Mouse (Mus musculus): ENCODE results near the gene Apopt1.
"Not testable (repeated sequence)": the region's sequence is repeated elsewhere in the genome, so short reads cannot be mapped to it uniquely, and the experiment has no call there.

Gene Apopt1

DNA sequence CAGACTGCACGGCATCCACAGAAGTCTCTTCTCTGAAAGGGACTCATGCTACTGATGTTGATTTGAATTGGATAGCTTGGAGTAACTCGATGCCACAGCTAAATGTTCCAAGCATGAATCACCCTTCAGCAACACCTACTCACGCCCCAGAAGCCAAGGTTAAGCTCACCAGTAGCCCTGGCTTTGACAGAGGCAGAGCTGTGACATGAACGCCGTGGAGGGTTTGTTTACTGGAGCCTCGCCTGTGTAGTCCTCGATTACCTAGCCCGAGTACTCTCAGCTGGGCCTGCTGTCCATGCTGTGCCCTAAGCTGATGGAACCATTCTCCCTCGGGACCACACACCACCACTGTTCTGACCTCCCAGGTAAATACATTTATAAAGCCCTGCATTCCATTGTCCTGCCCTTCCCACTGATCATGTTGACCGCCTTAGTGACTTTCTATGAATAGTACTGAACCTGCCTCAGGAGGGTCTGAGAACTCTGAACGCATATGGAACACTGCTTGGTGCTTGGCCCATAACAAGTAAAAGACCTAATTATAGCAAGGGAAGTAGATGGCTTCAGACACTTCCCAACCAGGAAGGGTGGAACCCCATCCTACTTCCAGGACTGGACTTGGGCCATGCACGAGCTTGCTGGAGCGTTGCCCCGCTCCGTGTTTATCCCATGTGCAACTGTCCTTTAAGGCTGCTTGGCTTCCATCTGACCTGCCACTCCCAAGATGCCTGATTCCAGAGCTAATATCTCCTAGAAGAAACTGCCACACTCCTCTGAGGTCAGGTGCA is 7.7 kb upstream of the Apopt1 start:
- no peak for DNase-seq (ENCODE audit: low spot score in 2 of 2)

DNA sequence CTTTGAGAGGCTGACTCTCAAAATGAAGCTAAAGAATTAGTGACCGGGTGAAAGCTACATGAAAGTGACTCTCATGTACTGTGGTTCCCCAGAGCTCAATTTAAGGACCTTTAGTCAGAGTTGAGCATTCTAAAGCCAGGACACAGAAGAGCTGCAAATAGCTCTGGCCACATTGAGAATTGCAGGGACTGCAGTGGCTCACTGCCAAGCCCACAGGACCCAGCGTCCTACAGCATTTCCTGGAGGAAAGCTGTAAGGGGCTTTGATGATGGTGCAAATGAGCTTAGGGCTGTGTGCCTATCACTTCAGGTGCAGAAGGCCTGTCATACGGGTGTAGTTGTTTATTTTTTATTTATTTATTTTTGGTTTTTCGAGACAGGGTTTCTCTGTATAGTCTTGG is 4.9 kb upstream of the Apopt1 start:
- no peak for DNase-seq (ENCODE audit: low spot score in 2 of 2)

DNA sequence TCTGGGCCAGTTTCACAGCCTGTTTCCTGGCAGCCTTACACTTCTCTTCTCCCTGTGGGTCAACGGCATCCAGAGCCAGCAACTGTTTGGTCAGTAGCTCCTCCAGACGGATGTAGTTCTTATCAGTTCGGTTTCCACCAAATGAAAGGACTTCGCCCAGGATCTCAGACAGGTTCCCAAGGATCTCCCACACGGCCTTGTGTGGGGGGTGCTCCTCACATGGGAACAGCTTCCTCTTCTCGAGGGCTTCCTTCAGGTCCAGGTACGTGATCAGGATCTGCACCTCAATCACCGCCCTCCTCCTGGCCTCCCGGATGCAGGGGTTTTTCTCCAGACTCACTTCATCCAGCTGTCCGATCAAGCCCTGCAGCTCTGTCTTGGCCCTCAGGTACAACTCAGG is 3.0 kb upstream of the Apopt1 start:
- DNase-seq (ENCODE audit: low spot score in 2 of 2), result no peak

DNA sequence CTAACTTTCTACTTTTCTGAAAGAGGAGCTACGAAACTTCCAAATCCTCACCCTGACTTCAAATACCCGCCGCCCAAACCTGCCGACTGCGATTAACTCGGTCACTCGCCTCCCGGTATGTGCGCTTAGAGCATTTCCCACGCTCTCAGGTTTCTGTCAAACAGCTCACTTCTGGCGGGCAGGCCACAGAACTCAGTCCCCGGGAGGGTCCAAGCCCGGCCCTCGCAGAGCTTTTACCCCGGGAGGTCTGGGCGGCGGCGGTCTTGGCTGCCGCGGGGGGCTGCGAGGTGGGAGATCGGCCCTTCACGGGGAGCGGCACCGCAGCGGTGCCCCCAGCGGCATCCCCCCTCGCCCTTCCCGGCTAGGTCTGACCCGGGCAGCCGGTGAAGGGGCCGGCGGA is 585 bp upstream of the Apopt1 start:
- DNase-seq (ENCODE audit: low spot score in 2 of 2), result no peak

DNA sequence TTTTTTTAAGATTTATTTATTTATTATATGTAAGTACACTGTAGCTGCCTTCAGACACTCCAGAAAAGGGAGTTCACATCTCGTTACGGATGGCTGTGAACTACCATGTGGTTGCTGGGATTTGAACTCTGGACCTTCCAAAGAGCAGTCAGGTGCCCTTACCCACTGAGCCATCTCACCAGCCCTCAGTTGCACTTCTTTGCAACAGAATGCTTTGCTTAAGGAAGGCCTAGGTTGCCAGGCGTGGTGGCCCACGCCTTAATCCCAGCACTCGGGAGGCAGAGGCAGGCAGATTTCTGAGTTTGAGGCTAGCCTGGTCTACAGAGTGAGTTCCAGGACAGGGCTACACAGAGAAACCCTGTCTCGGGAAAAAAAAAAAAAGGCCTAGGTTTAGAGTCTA is 819 bp downstream of the Apopt1 start:
- DNase-seq (ENCODE audit: low spot score in 2 of 2), result not testable (repeated sequence)

DNA sequence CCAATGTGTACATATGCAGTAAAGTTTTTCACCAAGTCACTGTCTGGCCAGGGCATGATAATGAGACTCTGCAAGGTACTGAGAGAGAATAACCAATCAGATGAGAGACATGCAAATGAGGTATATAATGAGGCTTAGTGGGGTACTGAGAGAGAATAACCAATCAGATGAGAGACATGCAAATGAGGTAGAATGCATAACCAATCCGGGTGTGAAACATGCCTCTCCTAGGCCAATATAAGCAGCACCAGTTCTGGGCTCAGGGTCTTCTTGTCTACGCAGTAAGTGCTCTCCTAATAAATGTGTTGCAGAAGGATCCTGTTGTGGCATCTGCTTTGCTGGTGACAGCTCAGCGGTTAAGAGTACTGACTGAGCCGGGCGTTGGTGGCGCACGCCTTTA is 3.4 kb downstream of the Apopt1 start:
- DNase-seq (ENCODE audit: low spot score in 2 of 2), result no peak

DNA sequence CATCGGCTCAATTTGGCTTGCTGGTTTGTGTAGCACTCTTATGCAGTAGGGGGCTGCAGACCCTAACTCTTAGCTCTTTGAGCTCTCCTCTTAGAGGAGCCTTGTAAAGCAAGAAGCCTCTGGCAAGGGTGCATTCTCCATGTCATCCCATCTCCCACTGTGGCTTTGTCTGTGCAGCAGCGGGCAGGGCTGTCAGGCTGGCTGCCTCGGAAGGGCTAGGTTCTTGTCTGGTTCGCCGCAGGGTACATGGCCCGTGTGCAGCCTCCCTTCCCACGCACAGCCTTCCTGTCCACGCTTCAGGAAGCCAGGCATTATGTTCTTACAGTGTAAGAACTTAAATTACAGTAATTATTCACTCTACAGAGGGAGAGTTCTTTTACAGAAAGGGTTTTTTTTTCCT is 5.6 kb downstream of the Apopt1 start:
- DNase-seq (ENCODE audit: low spot score in 2 of 2), result no peak

DNA sequence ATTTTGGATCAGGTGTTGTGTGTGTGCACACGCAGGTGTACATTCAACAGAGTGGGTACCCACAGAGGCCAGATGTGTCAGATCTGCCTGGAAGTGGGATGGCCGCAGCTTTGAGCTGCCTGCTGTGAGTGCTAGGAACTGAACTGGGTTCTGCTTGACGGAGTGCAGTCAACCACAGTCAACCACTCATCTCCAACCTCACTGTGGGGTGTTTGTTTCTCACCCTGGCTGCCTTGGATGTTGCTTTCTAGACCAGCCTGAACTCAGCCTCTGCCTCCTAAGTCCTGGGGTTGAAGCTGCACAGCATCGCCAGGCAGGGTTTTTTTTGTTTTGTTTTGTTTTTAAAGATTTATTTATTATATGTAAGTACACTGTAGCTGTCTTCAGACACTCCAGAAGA is 7.2 kb downstream of the Apopt1 start:
- DNase-seq (ENCODE audit: low spot score in 2 of 2), result no peak

DNA sequence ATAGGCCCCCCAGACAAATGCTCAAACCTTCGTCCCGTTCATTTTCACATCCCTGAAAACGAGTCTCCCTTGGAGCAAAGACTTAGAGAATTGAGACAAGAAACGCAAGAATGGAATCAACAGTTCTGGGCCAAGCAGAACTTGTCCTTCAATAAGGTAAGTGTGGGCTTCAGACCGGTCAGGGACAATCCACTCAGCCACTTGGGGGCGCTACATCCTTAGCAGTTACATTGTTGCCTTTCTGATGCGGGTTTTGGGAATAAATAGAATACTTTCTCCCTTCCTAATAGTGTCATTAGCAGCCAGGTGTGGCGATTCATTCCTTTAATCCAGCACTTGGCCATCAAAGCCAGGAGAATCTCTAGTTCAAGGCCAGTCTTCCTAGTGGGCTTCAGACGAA is 9.6 kb downstream of the Apopt1 start:
- no peak for DNase-seq (ENCODE audit: low spot score in 2 of 2)

DNA sequence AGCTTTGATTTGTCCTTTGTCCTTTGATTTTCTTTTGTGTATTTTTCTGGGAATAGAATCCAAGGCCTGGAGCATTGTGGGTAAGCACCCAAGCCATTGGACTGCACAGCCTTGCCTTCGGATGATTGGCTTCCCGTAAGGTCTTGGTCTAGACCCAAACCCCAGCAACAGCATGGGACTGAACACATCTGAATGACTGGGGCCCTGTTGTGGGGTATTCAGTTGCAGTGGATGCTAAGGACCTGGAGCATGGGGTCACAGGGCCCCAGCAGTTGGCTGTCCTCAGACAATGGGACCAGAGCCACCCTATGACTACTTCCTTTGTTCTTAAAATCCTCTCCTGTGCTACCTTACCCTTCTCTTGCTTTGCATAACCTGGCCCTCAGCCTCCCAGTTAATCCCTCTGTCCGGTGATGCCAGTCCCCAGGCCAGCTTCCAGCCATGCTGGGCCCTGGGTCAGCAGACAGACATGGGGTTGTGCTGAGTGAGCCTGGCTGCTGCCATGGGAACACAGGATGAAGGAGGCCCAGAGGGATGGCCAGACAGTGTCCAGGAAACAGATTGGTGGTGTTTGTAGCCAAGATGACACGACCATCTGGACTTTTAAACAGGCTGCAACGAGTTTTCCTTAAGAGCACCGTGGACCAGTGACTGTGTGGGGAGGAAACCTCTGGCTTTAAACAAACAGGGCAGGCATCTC is 11.7 kb downstream of the Apopt1 start:
- no peak for DNase-seq (ENCODE audit: low spot score in 2 of 2)

DNA sequence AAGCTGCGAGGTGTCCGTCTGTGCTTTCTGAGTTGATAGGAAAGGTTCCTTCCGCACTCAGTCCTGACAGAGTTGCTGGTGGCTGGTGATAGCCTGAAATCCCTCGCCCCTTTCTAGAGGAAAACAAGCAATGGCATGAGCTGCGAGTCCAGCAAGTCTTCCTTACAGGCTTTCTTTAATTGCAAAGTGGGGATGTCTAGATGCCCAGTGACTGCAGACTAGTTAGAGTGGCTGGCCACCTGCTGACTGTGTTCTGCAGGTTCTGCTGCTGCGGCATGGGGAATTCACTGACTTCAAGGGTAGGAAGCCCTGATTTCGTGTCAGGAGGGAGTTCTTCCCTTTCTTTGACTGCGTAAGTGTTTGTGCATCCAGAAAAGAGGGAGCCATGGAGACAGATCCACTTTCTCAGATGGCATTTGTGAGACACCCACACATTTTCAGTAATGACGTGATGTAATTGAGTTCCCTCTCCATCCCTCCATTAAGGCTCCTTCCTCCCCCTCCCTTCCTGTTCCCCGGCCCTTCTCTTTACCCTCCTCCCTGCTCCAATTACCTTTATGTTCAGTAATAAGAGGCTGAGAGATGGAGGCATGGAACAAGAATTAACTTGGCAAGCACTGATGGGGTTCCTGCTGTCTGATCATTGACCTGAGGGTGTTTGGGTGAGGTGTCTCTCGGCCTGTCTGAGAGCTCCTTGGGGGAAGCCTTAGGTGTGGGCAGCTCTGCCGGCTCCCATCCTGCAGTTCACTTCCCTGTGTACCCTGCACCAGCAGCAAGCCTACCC is 12.5 kb downstream of the Apopt1 start:
- peak; percentile 61 to 68 for DNase-seq (ENCODE audit: low spot score in 2 of 2)

DNA sequence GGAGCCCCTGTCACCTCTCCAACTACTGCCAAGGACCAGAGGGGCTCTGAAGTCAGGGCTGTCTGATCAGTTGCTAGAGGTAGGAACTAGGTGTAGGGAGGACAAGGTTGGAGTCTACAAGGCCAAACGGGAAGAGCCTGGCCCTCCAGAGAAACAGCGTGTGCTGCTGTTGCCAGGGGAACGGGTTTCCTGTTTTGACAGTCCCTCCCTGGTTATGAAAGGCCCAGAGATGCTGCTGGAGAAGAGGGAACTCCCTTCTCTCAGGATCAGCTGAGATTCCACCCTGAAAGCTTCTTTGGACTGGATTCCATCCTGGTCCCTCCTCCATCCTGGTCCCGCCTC is 13.0 kb downstream of the Apopt1 start:
- peak in 1 of 2 experiments; percentile 65 for DNase-seq (ENCODE audit: low spot score in 2 of 2)

DNA sequence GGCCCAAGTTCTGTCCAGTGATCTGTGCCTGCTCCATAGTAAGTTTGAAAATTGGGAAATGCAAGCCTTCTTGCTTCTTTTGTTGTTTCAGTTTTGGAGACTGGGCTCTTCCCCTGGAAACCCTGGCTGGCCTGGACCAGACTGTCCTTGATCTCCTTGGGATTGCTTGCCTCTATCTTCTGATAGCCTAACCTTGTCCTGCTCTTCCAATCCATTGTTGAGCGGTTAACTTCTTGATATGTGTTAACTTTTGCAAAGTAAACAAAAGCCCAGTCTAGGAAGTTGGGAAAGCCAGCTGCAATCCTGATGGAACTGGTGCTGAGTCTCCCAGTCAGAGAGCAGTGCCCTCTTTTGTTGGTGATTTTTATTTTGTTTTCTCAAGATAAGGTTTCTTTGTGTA is 14.9 kb downstream of the Apopt1 start:
- no peak for DNase-seq (ENCODE audit: low spot score in 2 of 2)

DNA sequence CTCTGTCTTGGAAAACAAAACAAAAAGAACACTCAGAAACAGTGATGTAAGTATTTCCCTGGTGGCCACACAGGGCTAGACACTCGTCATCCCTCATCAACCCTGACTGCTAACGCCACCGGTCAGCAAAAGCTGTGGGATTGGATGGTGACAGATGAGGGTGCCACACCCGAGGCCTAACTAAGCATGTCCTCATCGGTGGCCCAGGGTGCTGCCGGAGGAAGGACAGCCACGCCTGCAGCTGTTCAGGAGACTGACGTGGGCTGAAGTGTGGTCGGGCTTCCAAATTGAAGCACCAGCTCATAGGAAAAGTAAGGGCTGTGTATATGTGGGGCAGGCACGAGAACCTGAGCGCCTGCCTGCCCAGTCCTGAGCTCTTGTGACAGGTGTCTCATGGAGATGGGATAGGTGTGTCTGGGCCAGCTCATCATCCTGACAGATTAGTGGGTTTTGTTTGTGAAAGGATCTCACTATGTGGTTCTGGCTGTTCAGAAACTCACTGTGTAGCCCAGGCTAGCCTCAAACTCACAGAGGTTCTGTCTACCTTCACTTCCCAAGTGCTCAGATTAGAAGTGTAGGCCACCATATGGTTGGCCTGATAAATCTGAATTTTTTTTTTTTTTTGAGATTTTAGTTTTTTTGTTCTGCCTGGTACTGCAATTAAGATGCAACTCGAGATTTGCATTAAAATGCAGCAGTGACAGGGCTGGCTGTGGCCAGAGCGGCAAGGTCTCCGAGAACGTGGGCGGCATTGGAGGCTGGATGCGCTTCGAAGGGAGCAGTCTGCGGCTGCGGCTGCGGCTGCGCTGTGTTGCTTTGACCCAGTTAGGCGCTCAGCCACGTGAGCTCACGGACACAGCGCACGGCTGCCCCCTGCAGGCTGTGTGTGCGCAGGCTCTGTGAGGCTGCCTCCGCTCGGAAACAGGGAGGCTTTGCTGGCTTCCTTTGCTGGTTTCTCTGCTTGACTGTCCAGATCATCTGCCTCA is 19.1 kb downstream of the Apopt1 start:
- peak; percentile 87 to 91 for DNase-seq (ENCODE audit: low spot score in 2 of 2)

DNA sequence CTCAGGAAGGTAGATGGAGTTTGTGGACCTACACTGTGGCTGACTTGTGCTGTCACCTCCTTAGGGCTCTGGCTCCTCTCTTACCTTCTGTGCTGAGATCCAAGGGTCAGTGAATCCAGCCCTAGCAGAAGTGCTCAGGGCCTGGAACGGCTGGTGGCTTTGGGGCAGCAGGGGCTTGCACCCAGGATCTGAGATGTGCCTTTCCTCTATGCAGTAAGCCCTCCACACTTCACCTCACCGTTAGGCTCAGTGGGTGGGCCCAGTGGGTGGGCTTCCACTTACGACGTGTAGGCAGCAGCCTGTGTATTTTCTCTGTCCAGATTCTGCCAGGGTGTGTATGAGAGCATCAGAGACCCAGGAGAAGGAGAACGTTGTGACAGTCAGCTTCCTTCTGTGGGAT is 19.9 kb downstream of the Apopt1 start:
- DNase-seq (ENCODE audit: low spot score in 2 of 2), result no peak

DNA sequence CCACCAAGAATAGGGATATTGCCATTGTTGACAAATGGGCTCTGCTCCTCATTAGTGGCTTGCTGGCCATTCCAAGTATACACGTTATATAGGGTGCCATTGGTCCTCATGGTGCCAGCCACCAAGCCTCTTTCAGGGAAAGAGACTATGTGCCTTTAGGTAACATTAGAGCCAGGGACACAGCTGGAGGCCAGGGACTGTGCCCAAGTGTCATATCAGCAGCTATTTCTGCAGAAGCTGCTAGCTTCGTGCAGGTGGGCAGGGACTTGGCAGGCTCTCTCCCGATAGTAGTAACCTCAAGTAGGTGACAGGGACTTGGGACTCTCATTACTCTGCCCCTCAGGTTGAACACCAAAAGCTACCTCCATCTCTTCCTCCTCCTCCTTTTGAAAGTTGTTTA is 21.9 kb downstream of the Apopt1 start:
- no peak for DNase-seq (ENCODE audit: low spot score in 2 of 2)

DNA sequence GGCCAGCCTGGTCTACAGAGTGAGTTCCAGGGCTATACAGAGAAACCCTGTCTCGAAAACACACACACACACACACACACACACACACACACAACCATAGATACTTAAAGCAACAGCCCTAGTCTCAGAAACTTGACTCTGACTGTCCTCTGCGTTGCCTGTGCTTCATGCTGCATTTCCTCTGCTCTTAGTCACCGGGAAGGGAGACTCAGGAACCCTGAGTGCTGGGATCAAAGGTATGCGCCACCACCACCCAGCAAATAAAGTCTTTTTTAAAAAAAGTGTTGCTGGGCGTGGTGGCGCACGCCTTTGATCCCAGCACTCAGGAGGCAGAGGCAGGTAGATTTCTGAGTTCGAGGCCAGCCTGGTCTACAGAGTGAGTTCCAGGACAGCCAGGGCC is 23.6 kb downstream of the Apopt1 start:
- DNase-seq (ENCODE audit: low spot score in 2 of 2), result not testable (repeated sequence)

DNA sequence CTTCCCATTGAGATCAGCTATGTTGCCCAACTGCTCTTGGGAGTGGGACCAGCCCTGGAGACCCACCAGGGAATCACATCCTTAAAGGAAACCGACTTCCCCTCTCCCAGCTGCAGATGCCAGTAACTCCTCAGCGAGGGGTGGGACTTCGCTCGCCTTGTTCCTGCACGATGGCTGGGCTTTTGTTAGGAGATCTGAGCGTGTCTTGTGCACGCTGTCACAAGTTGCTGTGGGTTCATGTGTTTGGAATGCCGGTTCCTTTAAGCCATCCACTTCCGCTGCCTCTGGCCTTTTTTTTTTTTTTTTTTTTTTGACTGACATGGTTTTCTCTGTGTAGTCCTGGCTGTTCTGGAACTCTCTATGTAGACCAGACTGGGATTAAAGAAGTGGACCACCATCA is 24.3 kb downstream of the Apopt1 start:
- no peak for DNase-seq (ENCODE audit: low spot score in 2 of 2)

DNA sequence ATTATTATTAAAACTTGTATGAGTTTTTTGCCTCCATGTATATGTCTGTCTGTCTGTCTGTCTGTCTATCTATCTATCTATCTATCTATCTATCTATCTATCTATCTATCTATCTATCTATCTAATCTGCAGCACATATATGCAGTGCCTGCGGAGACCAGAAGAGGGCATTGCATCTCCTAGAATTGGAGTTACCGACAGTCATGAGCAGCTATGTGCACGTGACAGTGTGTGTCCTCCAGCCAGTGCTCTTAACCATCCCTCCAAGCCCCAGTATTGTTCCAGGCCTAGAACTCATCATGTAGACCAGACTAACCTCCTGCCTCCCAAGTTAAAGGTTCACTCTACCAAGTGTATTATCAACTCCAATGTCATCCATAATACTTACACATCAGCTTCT is 25.7 kb downstream of the Apopt1 start:
- DNase-seq (ENCODE audit: low spot score in 2 of 2), result peak; percentile 81 to 84

DNA sequence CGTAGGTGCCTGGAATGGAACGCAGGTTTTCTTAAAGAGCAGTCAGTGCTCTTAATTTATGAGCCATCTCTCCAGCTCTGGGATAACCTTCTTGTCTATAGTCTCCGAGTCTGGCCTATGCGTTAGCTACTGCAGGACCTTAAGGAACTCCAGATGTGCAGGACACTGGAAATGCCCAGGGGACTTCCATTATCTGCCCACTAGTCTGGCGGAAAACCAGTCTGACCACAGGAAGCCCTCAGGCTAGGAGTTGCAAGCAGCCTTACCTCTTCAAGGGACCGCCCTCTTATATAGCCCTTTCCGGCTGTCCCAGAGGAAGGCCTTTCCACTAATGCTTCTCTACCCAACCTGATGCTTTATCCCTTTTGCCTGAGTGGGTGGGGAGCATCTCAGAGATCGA is 28.3 kb downstream of the Apopt1 start:
- no peak for DNase-seq (ENCODE audit: low spot score in 2 of 2)

DNA sequence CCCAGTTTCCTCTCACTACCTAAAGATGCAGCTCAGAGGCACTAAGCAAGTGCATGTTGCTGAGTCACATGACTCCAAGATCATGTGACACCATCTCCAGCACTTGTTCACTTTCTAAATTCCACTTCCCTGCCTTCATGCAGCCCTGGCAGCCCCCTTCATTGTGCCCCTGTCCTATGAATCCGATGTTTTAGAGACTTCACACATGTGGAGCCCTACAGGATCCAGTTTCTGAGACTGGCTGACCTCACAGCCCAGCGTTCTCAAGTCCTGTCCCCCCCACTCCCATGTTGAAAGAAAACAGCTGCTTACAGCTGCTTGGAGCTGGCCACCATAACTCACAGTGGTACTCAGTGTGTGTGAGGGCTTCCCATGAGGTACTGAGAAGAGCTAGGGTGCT is 30.4 kb downstream of the Apopt1 start:
- no peak for DNase-seq (ENCODE audit: low spot score in 2 of 2)

DNA sequence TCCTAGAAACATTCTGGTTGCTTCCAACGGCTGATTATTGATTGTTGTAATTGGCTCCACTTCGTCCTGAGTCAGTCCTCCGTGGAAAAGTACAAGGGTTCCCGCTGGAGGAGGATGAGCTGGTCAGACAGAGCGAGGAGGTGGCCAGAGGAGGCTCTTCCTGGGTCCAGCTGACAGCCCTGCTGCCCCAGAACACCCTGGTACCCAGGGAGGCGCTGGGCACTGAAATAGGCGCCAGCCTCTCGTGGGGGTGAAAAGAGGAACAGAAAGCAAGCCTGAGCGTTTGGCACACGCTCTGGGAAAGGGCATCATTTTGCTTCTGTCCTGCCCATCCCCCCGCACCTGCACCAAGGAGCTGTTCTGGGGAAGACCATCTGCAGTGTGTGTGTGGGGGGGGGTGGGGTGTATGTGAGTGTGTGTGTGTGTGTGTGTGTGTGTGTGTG is 30.9 kb downstream of the Apopt1 start:
- DNase-seq (ENCODE audit: low spot score in 2 of 2), result no peak
